In the genomic region with DNA sequence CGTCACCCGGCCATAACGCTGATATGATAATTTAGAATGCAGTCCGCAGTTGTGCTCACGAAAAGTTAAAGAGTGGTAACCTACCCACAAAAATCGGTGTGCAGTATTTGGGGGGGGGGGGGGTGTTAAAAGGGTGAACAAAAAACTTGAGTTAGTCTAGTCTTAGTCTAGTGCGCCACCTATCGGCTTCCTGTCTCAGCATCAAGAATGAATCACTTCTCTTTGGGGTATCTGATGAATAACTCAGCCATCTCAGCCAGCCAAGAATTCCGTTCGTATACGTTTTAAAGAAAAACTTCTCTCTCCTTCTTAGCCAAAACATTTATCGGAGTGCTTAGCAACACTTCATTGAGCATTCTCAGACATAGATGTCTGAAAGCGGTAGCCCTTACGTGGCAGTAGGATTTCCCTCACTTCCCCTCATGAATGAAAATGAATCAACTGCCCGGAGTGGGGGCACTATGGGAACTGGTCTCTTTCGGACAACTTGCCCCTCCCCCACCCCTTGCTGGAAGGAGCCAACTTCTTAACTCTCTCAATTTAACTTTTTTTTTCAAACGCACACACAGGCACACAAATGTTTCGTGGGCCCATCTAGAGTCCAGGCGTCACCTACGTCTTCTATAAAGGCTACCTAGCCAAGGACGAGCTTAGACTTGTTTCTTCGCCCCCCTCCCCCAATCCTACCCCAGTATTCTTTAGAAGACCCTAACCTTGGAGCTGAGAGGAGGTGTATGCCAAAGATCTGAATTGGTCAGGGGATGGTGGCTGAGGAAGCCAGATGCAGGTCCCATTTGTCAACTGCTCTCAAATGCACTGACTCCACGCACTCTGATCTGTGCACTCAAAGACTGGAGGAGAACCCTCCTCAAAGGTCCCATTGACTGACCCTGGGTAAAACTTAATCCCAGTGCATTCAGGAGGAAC, we compare ENCODE assay signal across 8 mouse cellular contexts. TPM values are rescaled to one million over a fixed set of nuclear protein-coding genes. Genes with fewer than 3 reads are reported as not detected.
A peak's percentile ranks its signal among the peaks of the same experiment; 100 is the strongest.
DNase-seq lines count a peak whose midpoint lies in the region; ATAC-seq and TF ChIP-seq lines count a peak whose summit lies in the region.

No protein-coding gene starts in this region.

- peaks cover 33% of the 10 kb centered on the region for H3K4me1 ChIP-seq in embryonic facial prominence, embryonic 12.5 days
- peaks cover 49% of the 10 kb centered on the region for H3K4me1 ChIP-seq in heart, embryonic 10.5 days
- H3K4me1 ChIP-seq in kidney, embryonic 15.5 days, result peaks cover 60% of the 10 kb centered on the region
- H3K4me1 ChIP-seq in limb, embryonic 15.5 days, result peaks cover 45% of the 10 kb centered on the region

- no peak for TF ChIP-seq POLR2A in myocyte (IDR thresholded peaks at IDR 0.05; ENCODE audit: insufficient read length, low read depth)

- H3K4me3 ChIP-seq in embryonic facial prominence, embryonic 12.5 days, result peak overlapping the region; percentile 55
- peak overlapping the region; percentile 75 for H3K4me3 ChIP-seq in heart, embryonic 10.5 days
- peak overlapping the region; percentile 55 for H3K4me3 ChIP-seq in kidney, embryonic 15.5 days (replicated peaks)
- peak overlapping the region; percentile 65 for H3K4me3 ChIP-seq in limb, embryonic 15.5 days
- peak overlapping the region; percentile 35 for H3K4me3 ChIP-seq in myocyte

- H3K9me3 ChIP-seq in embryonic facial prominence, embryonic 12.5 days, result peaks cover 3% of the 10 kb centered on the region; the same call in 1 of the 2 replicates
- H3K9me3 ChIP-seq in heart, embryonic 10.5 days, result peaks cover 4% of the 10 kb centered on the region; the same call in 1 of the 2 replicates
- no peaks in the 10 kb centered on the region for H3K9me3 ChIP-seq in kidney, embryonic 15.5 days (replicated peaks)
- H3K9me3 ChIP-seq in limb, embryonic 15.5 days, result no peaks in the 10 kb centered on the region

- H3K9ac ChIP-seq in embryonic facial prominence, embryonic 12.5 days, result peak overlapping the region; percentile 59
- H3K9ac ChIP-seq in kidney, embryonic 15.5 days, result peak overlapping the region; percentile 29; the same call in 1 of the 2 replicates
- peak overlapping the region; percentile 69 for H3K9ac ChIP-seq in limb, embryonic 15.5 days

- H3K27ac ChIP-seq in embryonic facial prominence, embryonic 12.5 days, result peak overlapping the region; percentile 76; the same call in 1 of the 2 replicates
- peak overlapping the region; percentile 86; the same call in 1 of the 2 replicates for H3K27ac ChIP-seq in heart, embryonic 10.5 days
- peak overlapping the region; percentile 75 for H3K27ac ChIP-seq in kidney, embryonic 15.5 days
- peak overlapping the region; percentile 96 for H3K27ac ChIP-seq in limb, embryonic 15.5 days

- DNase-seq in A20 (ENCODE audit: low read depth, low spot score), result peak; percentile 48
- DNase-seq in adrenal gland, adult 8-10 months, result peak; percentile 29
- no peak for DNase-seq in heart, embryonic 10.5 days (ENCODE audit: low spot score)
- DNase-seq in thymus, postnatal 4 days, result peak; percentile 69

- H3K4me2 ChIP-seq in embryonic facial prominence, embryonic 12.5 days (replicated peaks), result peak overlapping the region; percentile 68
- peak overlapping the region; percentile 90 for H3K4me2 ChIP-seq in kidney, embryonic 15.5 days
- H3K4me2 ChIP-seq in limb, embryonic 15.5 days, result peak overlapping the region; percentile 61
- H3K4me2 ChIP-seq in myocyte (ENCODE audit: low read depth), result peak overlapping the region; percentile 71

- H3K79me2 ChIP-seq in myocyte (ENCODE audit: control insufficient read depth, insufficient read depth), result no peaks in the 10 kb centered on the region

- H3K36me3 ChIP-seq in embryonic facial prominence, embryonic 12.5 days, result no peaks in the 10 kb centered on the region
- H3K36me3 ChIP-seq in heart, embryonic 10.5 days, result no peaks in the 10 kb centered on the region
- H3K36me3 ChIP-seq in kidney, embryonic 15.5 days, result no peaks in the 10 kb centered on the region
- no peaks in the 10 kb centered on the region; the same call in 1 of the 2 replicates for H3K36me3 ChIP-seq in limb, embryonic 15.5 days
- no peaks in the 10 kb centered on the region for H3K36me3 ChIP-seq in myocyte (ENCODE audit: control insufficient read depth, insufficient read depth)

- H3K27me3 ChIP-seq in embryonic facial prominence, embryonic 12.5 days, result peaks cover 13% of the 10 kb centered on the region
- peaks cover 39% of the 10 kb centered on the region for H3K27me3 ChIP-seq in heart, embryonic 10.5 days (ENCODE audit: insufficient read depth, poor library complexity, severe bottlenecking)
- peaks cover 39% of the 10 kb centered on the region for H3K27me3 ChIP-seq in kidney, embryonic 15.5 days
- 0 out of 2 replicates have a peak, but pooled peaks cover 3% of the 10 kb centered on the region for H3K27me3 ChIP-seq in limb, embryonic 15.5 days
- H3K27me3 ChIP-seq in myocyte (ENCODE audit: control insufficient read depth, insufficient read depth, insufficient read length), result no peaks in the 10 kb centered on the region

- 6% methylated on average over 23 of the region's 23 CpGs for WGBS in embryonic facial prominence, embryonic 12.5 days
- WGBS in heart, embryonic 10.5 days, result 9% methylated on average over 23 of the region's 23 CpGs
- 6% methylated on average over 23 of the region's 23 CpGs for WGBS in kidney, embryonic 15.5 days
- 5% methylated on average over 23 of the region's 23 CpGs for WGBS in limb, embryonic 15.5 days

- no peak for ATAC-seq in embryonic facial prominence, embryonic 12.5 days (ENCODE audit: insufficient number of reproducible peaks, insufficient read depth, low FRiP score, low TSS enrichment)
- ATAC-seq in kidney, embryonic 15.5 days (replicated peaks; ENCODE audit: low FRiP score), result peak; percentile 20; the same call in 1 of the 2 replicates
- no peak for ATAC-seq in limb, embryonic 15.5 days (ENCODE audit: insufficient number of reproducible peaks, low FRiP score, low TSS enrichment, low read depth)

- H3ac ChIP-seq in myocyte (ENCODE audit: control insufficient read depth, insufficient read length), result no peak overlapping the region

TF ChIP-seq in myocyte, 11 proteins besides CTCF, POLR2A, EP300 and RAD21:
- TF ChIP-seq MYOD1 (IDR thresholded peaks at IDR 0.05; ENCODE audit: control insufficient read depth in 1 of 3, insufficient read length in 2 of 3, low read depth in 2 of 3), result no peak
- no peak for TF ChIP-seq E2F4 (IDR thresholded peaks at IDR 0.05; ENCODE audit: insufficient read depth)
- TF ChIP-seq MAX (IDR thresholded peaks at IDR 0.05; ENCODE audit: low read depth), result no peak
- no peak for TF ChIP-seq MYOG (IDR thresholded peaks at IDR 0.05; ENCODE audit: control insufficient read depth in 1 of 3, insufficient read depth in 1 of 3, insufficient read length in 2 of 3, low read depth in 2 of 3)

RNA-seq across cellular contexts. Expression of gene Col12a1, which starts 1.5 kb away (rescaled TPM):
- total RNA-seq in adrenal gland, adult 8-10 months (2022), result 10 to 100 TPM; 19.7 to 22.7 (median 20.9) TPM
- polyA plus RNA-seq in embryonic facial prominence, embryonic 12.5 days (2016; fragmentation: Nextera tagmentation; extraction: Ambion mirVana), result 58.9 TPM in 2 replicates
- polyA plus RNA-seq in heart, embryonic 10.5 days (2016; fragmentation: Nextera tagmentation; extraction: Ambion mirVana), result 8.3 and 11.1 TPM in 2 replicates
- polyA plus RNA-seq in kidney, embryonic 15.5 days (2015; fragmentation: Nextera tagmentation; extraction: Ambion mirVana), result 30.5 and 33.5 TPM in 2 replicates
- 180 and 191 TPM in 2 replicates for polyA plus RNA-seq in limb, embryonic 15.5 days (2015; fragmentation: Nextera tagmentation; extraction: Ambion mirVana)
- 17.7 TPM for polyA plus RNA-seq in myocyte (2012; fragmentation: generic; extraction: Trizol)

RNA-seq across cellular contexts. Expression of gene Cox7a2, which starts 42.5 kb away (rescaled TPM):
- total RNA-seq in adrenal gland, adult 8-10 months (2022), result 100 to 1,000 TPM; 227 to 347 (median 305) TPM
- 580 and 621 TPM in 2 replicates for polyA plus RNA-seq in embryonic facial prominence, embryonic 12.5 days (2016; fragmentation: Nextera tagmentation; extraction: Ambion mirVana)
- 869 and 1,151 TPM in 2 replicates for polyA plus RNA-seq in heart, embryonic 10.5 days (2016; fragmentation: Nextera tagmentation; extraction: Ambion mirVana)
- 718 and 798 TPM in 2 replicates for polyA plus RNA-seq in kidney, embryonic 15.5 days (2015; fragmentation: Nextera tagmentation; extraction: Ambion mirVana)
- 572 and 583 TPM in 2 replicates for polyA plus RNA-seq in limb, embryonic 15.5 days (2015; fragmentation: Nextera tagmentation; extraction: Ambion mirVana)
- 495 TPM for polyA plus RNA-seq in myocyte (2012; fragmentation: generic; extraction: Trizol)
